Mouse (Mus musculus): ENCODE results near the gene Ttbk1.

Ttbk1 gene

DNA sequence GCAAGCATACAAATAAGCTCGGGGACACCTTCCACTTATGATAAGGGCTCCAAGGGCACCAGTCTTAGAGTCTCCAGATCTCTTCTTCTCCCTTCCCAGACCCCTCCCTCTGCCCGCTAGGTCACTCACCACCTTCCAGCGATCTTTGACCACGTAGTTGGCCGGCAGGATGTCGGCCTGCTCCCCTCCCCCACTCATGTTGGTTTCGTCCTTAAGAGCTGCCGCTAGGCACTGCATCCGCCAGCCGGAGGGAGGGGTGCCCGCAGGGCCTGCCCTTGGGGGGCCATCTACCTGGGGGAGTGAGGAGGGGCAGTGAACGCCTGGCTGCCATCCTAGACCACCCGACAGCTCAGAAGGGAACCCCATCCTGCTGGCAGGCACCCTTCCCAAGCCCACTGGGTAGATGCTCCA, 3.4 kb downstream of the Ttbk1 start:
- in situ Hi-C loops (cut with MboI; ENCODE audit: low pct_unique_long_range_greater_than_20kb in 1 of 2, low sequenced_read_pairs in 2 of 2, unreplicated experiment in 1 of 2) = no loop called here

DNA sequence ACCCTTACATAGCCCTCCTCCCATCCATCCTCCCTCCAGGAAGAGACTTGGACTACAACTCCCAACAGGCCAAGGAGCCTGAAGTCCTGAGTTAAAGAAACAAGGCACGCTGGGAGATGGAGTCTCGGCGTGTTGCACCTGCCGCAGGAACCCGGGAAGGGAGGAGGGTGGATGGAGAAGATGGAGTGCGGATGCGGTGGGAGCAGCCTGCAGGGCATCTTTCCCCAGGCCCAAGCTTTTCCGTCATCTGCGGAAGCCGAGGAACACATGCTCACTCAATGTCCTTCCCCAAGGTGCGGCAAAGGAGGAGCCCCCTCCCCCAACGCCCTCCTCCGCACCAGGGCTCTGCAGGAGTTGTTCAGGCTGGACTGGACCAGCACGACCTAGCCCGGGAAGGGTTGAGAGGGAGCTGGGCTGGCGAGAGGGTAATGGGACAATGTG, 3.9 kb downstream of the Ttbk1 start:
- in situ Hi-C loops (cut with MboI; ENCODE audit: low pct_unique_long_range_greater_than_20kb in 1 of 2, low sequenced_read_pairs in 2 of 2, unreplicated experiment in 1 of 2) = no loop called here

DNA sequence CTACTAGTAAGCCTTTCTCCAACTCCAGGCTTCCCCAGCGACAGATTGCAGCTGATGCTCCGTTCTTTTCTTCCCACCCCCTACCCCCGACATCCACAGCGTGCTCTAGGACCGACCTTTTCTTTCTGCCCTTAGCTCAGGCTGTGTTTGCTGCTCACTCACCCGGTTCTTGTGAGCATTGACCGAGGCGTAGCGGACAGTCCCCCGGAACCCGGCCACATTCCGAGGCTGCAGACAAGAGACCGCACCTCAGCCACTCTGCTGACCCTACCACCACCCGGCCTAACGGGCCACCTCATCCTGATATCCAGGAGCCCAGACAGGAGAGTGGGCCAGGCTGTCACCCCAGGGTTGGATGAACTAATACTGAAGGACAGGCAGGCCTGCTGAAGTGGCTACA, 10.2 kb downstream of the Ttbk1 start:
- in situ Hi-C loops (cut with MboI; ENCODE audit: low pct_unique_long_range_greater_than_20kb in 1 of 2, low sequenced_read_pairs in 2 of 2, unreplicated experiment in 1 of 2) = no loop called here

DNA sequence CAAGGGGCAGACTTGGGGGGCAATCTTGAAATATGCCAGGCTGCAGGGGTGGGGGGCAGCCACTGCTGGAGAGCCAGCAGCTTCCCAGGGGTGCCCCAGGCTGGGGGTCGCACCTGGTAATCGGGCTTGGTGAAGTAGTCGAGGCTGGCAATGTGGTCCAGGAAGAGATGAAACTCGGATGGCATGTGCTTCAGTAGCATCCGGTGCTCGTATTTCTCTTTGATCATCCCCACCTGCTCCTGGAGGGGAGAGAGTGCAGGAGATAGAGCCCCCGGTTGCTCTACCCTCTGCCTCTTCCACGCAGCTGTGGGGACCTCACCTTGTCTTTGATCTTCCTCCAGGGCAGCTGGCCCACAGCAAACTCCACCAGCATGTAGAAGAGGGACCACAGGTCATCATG, 10.9 kb downstream of the Ttbk1 start:
- in situ Hi-C loops (cut with MboI; ENCODE audit: low pct_unique_long_range_greater_than_20kb in 1 of 2, low sequenced_read_pairs in 2 of 2, unreplicated experiment in 1 of 2) = no loop called here

DNA sequence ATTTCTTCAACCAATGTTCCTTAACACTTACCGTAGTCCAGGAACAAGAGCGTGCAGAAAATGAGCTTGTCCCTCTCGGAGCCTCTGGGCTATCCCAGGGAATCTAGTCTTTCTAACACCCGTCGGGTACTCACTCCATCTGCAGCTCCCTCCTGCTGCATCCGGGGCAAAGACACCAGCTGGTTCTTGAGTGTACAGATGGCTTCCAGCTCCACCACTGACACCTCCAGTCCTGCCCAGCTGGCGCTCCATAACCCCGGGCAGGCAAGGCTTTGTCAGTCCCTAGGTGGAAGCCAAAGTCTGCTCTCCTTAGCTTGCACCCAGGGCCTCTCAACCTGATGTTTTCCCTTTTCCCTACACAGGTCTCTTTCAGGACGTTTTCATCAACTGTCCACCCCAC, 19.6 kb downstream of the Ttbk1 start:
- in situ Hi-C loops (cut with MboI; ENCODE audit: low pct_unique_long_range_greater_than_20kb in 1 of 2, low sequenced_read_pairs in 2 of 2, unreplicated experiment in 1 of 2) = no loop called here

DNA sequence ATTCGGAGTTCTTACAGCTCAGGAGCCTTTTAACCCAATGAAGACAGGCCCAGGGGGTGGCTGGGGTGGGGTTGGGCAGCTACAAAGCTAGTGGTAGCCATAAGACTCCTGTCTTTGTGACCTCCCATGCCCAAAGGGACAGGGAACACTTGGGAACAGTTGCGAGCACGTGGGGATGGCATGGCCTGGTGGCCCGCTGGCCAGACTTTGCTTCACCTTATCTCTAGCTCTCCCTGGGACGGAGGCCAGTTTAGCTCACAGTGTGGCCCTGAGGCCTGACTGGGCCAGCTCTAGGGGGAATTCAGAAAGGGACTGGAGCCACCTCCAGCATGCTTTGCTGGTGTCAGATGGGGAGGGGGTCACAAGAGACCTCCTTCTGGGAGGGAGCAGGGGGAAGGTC, 25.2 kb downstream of the Ttbk1 start:
- in situ Hi-C loops (cut with MboI; ENCODE audit: low pct_unique_long_range_greater_than_20kb in 1 of 2, low sequenced_read_pairs in 2 of 2, unreplicated experiment in 1 of 2) = no loop called here

DNA sequence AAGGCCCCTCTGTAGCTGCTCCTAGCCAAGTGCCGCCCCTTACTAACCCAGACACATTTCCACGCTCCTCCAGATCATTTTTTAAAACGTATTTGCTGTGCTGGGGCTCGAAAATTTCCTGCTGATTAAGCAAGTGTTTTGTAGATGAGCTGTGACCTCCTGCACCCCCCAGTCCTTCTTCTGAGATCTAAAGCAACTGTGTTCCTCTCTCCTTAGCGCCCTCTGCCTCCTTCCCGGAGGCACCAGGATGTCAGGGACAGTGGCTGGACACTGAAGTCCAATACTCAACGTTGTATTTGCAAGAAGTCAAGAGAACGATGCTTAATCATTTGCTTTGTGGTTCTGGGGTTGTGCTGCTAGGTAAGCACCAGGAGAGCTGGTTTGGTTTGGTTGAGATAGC, 26.1 kb downstream of the Ttbk1 start:
- in situ Hi-C loops (cut with MboI; ENCODE audit: low pct_unique_long_range_greater_than_20kb in 1 of 2, low sequenced_read_pairs in 2 of 2, unreplicated experiment in 1 of 2) = no loop called here

DNA sequence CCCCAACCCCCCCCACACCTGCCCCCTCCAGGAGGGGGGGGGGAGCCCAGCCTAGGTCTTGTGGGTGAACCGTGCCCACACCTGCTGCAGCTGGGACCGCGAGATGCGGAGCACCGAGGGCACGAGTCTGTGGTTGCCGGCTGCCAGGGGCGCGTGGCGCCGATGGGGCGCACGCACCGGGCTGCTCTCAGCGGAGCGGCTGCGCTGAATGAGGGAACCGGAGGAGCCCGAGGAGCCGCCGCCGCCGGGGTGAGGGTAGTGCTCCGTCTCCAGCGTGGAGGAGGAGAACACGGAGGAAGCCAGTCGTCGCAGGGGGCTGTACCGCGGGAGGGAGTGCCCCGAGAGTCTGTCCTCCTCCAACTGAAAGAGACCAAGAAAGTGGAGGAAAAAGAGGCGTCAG, 26.8 kb downstream of the Ttbk1 start:
- in situ Hi-C loops (cut with MboI; ENCODE audit: low pct_unique_long_range_greater_than_20kb in 1 of 2, low sequenced_read_pairs in 2 of 2, unreplicated experiment in 1 of 2) = no loop called here

DNA sequence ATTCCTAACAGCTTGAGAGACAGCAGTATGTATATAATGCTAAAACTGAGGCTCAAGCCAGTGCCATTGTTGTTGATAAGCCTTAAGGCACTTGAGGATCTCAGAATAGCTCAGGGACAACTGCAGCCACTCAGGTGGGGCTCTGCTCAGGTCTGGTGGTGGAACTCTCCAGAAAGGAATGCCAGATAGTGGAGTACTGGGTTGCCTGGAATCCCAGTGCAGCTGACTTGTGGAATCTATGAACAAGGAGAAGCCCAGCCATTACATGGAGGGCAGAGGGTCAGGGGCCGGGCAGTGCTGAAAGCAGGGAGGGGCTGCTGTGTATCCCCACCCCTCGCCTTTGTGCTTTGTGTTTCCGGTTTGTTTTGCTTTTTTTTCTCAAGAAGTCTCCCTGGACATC, 29.0 kb downstream of the Ttbk1 start:
- in situ Hi-C loops (cut with MboI; ENCODE audit: low pct_unique_long_range_greater_than_20kb in 1 of 2, low sequenced_read_pairs in 2 of 2, unreplicated experiment in 1 of 2) = no loop called here

DNA sequence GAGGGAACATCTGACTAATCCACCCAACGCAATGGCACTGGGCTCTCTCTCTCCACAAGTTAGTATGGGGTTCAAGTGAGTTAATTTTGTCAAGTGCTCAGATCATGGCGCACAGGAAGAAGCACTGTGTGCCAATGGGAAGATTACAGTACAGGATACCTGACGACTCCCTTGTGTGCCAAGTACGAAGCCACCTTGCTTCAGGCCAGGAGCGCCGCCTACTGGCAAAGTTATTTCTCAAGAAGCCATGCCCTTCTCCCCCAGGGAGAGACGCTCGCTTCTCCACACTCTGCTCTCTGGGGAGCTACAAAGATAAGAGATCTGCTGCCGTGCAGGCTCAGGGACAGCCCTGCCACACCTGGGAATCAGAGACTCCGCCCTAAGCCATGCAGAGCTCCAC, 29.7 kb downstream of the Ttbk1 start:
- in situ Hi-C loops (cut with MboI; ENCODE audit: low pct_unique_long_range_greater_than_20kb in 1 of 2, low sequenced_read_pairs in 2 of 2, unreplicated experiment in 1 of 2) = no loop called here

DNA sequence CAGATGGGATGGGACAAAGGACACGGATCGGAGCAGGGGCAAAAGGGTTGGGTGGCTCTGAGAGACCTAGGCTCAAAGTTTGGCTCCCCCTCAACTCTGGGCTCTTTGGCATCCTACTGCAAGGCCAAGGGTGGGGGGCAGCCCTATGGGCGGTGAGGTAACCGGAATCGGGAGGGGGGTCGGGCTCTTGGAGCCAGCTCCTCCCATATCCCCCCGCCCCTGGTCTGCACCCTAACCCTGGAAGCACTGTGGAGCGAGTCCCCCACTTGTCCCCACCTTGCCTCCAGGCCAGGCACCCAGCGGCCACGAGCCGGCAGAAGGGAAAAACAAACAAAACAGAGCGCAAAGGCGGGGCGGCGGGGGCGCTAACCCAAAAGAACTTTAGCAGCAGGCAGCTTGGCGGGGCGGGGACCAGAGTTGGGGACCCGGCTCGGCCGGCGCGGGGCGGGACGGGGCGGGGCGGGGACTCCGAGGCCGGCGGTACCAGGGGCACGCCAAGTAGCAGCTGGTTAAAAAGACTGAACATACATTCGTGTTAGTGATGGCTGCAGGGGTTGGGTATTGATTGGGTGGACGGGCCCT, 32.3 kb downstream of the Ttbk1 start:
- in situ Hi-C loops (cut with MboI; ENCODE audit: low pct_unique_long_range_greater_than_20kb in 1 of 2, low sequenced_read_pairs in 2 of 2, unreplicated experiment in 1 of 2) = no loop called here

DNA sequence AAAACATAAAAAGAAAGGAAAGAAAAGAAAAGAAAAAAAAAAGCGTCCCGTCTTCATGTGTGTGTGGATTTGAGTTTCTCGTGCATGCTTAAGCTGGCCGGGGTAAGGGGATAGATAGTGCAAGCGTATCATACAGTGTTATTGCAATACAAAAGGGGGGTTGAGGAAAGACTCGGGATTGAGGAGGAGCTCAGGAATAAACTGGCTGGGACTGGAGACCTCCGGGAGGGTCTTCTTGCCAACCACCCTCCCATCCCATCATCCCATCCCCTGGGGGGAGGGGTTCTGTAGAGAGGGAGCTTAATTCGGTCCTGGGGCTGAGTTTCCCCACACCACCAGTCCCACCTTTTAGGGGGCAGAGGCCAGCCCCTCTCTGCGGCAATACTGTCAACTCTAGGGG, 32.9 kb downstream of the Ttbk1 start:
- in situ Hi-C loops (cut with MboI; ENCODE audit: low pct_unique_long_range_greater_than_20kb in 1 of 2, low sequenced_read_pairs in 2 of 2, unreplicated experiment in 1 of 2) = no loop called here

DNA sequence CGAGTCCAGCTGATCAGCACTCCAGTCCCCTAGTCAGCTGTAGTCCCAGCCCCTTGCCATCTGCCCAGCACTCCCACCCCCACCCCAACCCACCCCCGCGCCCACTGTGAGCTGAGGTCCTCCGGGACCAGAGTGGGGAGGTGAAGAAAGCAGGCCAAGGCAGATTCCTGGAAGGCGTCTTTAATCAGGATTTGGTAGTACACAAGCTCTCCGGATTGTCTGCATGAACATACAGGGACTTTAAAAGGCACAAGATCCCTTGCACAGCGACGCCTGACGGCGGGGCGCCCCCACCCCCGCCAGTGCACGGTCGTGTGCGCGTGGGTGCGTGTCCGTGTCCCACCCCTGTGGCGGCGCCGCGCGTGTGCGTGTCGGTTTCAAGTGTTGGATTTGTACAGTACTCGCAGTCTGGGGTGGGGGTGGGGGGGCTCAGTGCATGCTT, 33.5 kb downstream of the Ttbk1 start:
- in situ Hi-C loops (cut with MboI; ENCODE audit: low pct_unique_long_range_greater_than_20kb in 1 of 2, low sequenced_read_pairs in 2 of 2, unreplicated experiment in 1 of 2) = no loop called here

DNA sequence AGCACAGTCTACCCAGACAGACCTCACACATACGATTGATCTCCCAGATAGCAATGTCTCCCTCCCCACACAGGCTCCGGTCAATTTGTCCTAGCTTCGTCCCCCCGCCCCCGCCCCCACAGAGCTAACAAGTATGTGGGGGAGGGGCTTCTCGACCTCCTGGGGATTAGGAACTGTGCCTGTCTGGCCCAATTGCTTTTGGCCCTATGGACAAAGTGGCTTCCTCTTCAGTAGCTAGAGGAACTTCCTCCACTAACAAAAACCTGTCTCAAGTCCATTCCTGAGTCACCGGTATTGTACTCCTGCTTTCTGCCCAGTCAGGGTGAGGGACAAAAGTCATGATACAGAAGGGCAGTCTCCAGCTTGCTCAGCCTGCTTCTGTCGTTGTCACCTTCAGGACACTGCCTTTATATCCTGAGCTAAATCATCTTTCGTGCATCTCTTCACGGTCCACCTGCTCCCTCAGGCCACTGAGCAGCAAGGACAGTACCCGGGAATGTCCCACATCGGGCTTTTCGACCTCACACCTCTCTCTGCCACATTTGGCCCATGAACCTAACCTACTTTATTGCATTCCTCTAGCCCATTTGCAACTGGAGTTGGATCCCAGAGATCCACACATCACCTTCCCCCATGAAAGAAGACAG, 34.0 kb downstream of the Ttbk1 start:
- in situ Hi-C loops (cut with MboI; ENCODE audit: low pct_unique_long_range_greater_than_20kb in 1 of 2, low sequenced_read_pairs in 2 of 2, unreplicated experiment in 1 of 2) = no loop called here

DNA sequence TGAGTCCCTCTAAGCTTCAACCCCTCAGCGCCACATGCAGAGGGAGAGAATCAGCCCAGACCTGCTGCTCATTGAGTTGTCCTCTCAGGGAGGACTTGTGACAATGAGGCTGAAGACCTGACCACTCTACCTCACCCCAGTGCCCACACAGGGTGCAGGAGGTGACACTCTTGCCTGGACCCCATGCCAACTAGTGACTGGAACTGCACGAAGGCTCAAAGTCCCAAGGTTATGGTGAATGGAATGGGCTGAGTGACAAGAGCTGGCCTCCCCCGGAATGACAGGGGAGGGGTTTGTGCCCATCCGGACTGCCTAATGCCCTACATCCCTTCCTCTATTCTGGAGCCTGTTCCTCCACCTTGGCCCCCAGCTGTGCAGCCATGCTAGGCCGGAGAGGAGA, 34.8 kb downstream of the Ttbk1 start:
- in situ Hi-C loops (cut with MboI; ENCODE audit: low pct_unique_long_range_greater_than_20kb in 1 of 2, low sequenced_read_pairs in 2 of 2, unreplicated experiment in 1 of 2) = no loop called here

DNA sequence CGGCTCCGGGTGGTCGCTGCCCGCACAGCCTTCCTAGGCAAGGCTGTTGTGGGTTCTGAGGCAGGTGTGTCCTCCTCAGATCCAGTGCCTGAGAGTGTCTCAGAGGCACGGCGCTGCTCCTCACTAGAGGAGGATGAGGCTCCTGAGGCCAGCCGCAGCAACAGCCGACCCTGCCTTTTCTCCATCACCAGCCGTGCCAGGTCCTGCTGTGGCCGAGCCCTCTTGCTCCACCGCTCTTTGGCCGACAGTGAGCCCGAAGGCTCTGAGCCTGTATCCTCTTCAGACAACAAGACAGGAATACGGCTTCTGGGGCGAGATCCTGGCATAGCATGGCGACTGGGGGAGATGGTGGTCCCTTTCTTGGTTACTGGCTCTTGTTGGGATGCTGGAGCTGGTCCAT, 41.2 kb downstream of the Ttbk1 start:
- in situ Hi-C loops (cut with MboI; ENCODE audit: low pct_unique_long_range_greater_than_20kb in 1 of 2, low sequenced_read_pairs in 2 of 2, unreplicated experiment in 1 of 2) = no loop called here

DNA sequence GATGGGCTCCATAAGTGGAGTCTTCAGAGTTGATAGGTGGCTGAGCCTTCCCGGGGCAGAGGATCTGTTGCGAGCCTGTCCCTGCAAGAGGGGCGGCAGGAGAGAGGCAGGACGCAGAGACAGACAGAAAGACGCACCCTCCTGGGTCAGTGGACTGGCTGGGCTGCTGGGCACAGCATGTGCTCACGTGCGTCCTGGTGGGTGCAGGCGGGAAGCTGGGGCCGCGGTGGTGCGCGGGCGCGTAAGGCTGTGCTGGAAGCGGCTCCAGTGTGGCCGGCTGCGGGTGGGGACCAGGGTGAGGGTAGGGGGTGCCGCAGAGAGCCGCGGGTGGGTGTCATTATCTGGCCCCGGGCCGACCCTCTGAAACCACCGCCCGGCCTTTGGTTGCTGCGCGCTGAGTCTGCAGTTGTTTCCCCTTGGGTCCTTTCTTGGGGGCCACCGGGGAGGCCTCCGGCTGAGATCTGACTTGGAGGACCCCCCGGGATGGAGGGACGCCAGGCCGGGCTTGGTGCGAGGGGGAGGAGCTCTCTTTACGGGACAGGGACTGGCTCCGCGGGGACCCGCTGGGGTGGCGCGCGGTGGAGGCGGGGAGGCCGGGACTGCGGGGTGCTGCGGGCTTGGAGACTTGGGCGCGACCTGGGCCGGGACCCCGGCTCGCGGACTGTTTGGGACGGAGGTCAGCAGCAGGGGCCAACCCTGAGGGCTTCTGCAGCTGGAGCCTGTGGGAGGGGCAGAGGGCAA, 42.5 kb downstream of the Ttbk1 start:
- in situ Hi-C loops (cut with MboI; ENCODE audit: low pct_unique_long_range_greater_than_20kb in 1 of 2, low sequenced_read_pairs in 2 of 2, unreplicated experiment in 1 of 2) = no loop called here

DNA sequence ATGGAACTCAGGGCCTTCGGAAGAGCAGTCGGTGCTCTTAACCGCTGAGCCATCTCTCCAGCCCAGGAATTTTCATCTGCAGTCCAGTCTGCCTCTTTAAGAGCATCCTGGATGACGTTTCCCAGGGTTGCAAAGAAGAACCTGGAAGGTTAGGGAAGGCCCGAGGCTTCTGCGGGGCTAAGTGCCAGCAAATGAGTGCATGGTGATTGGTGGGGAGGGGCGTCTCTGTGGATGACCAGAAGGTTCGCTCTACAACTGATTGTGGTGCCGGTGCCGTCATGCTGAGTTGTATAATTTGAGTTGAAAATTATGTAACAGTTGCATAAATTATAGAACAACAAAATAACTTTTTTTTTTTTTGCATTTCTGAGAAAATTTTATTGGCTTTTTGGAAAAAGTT, 48.3 kb downstream of the Ttbk1 start:
- in situ Hi-C loops (cut with MboI; ENCODE audit: low pct_unique_long_range_greater_than_20kb in 1 of 2, low sequenced_read_pairs in 2 of 2, unreplicated experiment in 1 of 2) = no loop called here

DNA sequence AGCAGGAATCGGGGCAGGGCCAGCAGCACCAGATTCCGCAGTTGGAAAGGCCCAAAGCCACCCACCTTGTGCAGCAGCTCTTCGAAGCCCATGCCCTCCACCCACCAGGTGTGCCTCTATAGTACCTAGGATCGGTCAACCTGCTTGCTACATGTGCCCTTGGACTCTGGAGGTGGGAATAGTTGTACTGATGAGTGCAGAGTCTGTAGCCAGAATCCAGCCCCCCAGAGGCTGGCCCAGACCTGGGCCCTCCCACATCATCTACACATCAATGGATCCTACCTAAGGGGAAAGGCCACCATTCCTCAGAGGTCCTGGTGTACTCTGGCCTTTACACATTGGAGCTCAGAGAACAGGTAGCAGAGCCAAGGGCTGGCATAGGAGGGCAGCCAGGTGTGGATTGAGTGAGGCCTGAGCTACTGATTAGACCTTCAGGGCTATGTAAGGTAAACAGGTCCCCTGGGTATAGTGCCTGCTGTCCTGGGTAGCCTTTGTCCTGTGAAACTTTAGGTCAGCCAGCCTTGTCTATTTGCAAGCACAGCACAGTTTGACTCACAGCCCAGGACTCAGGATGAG, 49.1 kb downstream of the Ttbk1 start, which contains the start of gene Slc22a7:
Gene Slc22a7, minus strand, starts transcription at position 160 of the 576 bp plus-strand sequence.
- in situ Hi-C loops (cut with MboI; ENCODE audit: low pct_unique_long_range_greater_than_20kb in 1 of 2, low sequenced_read_pairs in 2 of 2, unreplicated experiment in 1 of 2) = no loop called here
